Mouse (Mus musculus): ENCODE measurements around the gene Cd3g.
"Not testable (repeated sequence)": the region's sequence is repeated elsewhere in the genome, so short reads cannot be mapped to it uniquely, and the experiment has no call there.

Cd3g gene

DNA sequence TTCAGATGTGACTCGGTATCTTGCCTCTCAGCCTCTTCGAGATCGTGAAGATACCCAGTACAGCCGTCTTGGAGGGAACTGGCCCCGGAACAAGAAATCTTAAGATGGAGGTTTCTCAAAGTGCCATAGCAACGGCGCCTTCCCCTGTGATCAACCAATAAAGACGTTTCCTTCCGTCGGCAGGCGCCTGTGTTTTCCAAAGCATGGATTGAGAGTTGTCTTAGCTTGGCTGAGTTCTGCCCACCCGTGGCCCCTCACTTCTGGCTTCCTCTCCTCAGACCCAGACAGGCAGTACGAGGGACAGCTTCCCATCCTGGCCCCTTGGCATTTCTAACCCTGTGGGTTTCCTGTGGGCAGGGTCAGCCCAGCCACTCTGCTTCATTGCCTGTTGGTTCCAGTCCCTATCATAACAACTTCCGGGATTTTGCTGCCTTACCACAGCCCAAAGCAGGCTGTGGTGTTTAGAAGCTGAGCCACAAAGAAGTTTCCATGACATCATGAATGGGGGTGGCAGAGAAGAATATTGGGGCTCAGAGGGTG is 6.1 kb upstream of the Cd3g start:
- DNase-seq (ENCODE audit: low read depth) = no peak

GRCm38 (mm10) chr9:44985721-44986161 is 5.5 kb upstream of the Cd3g start:
- DNase-seq (ENCODE audit: low read depth) = no peak

DNA sequence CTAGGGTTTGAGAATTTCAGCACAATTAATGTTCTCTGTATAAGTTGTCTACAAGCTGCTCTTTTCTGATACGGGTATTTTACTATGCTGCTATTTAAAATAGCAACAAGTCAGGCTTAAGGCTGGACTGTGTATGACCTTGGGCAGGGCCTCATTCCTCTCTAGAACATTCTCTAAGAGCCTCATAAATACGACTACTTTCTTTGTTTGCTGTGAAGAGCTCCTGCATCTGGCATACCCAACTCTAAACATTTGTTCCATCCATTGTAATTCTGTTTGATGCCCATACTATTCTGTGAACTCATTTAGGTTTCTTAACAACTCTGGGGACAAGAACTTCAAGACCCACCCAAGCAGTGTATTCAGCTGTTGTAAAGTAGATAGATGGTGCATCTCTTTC is 2.8 kb upstream of the Cd3g start:
- DNase-seq (ENCODE audit: low read depth) = no peak

GRCm38 (mm10) chr9:44982531-44982930 is 2.3 kb upstream of the Cd3g start:
- no peak for DNase-seq (ENCODE audit: low read depth)

GRCm38 (mm10) chr9:44982081-44982480 is 1.9 kb upstream of the Cd3g start:
- no peak for DNase-seq (ENCODE audit: low read depth)

DNA sequence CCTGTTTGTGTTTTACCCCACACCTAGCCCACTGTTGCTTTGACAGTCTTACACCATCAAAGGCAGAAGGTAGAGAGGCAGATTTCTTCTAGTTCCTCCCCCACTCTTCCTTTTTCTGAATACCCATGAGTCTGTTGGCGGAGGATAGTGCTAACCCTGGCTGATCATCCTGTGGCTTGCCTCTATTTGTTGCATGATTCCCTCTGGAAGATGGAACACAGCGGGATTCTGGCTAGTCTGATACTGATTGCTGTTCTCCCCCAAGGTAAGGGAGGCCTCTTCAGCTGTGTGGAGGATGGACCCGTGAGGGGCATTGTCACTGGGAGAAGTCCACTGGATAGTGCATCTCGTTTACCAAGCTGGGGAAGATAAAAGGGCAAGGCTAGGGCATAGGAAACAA is 1.4 kb upstream of the Cd3g start, which contains the start of gene Cd3d:
Gene Cd3d (plus strand): TSS at position 111 of the 400 bp plus-strand sequence.
- no peak for DNase-seq (ENCODE audit: low read depth)

- no peak for DNase-seq (ENCODE audit: low read depth)
These were observed 873 bp upstream of the Cd3g start for GRCm38 (mm10) chr9:44981104-44981503.

DNA sequence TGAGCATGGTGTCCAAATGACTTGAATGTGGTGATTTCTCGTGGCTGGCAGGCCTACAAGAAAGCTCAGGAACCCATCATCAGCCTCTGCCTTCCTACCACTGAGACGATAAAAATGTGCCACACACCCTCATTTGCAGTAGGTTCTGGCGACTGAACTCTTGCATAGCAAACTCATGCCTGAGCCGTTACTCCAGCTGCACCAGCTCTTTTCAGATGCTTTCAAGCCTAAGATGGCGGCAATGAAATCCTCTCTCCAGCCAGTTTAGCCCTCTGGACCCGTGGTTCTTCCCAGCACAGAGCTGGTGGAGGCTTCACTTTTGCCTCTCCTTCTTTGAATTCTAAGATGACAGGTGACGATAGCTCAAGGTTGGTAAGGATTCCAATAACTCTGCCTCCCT is 425 bp downstream of the Cd3g start:
- DNase-seq (ENCODE audit: low read depth) = no peak

GRCm38 (mm10) chr9:44977813-44978212 is 2.4 kb downstream of the Cd3g start:
- no peak for DNase-seq (ENCODE audit: low read depth)

DNA sequence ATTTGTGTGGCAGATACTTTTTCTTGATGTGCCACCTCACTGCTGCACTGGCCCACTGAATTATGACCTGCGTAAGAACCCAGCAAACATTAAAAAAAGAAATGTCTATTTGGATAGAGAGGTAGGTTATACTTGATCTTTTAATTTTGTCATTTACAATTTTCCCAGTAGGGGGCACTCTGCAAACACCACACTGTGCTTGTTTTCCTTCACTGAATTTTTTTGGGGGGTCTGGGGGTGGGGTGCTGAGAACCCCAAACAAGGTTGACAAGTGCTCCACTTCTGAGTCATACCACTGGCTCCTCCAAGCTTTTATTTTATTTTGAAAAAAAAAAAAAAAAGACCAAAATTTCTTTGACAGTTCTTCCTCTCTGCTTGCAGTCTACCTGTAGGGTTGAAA is 10.8 kb downstream of the Cd3g start:
- DNase-seq (ENCODE audit: low read depth) = peak; percentile 13

DNA sequence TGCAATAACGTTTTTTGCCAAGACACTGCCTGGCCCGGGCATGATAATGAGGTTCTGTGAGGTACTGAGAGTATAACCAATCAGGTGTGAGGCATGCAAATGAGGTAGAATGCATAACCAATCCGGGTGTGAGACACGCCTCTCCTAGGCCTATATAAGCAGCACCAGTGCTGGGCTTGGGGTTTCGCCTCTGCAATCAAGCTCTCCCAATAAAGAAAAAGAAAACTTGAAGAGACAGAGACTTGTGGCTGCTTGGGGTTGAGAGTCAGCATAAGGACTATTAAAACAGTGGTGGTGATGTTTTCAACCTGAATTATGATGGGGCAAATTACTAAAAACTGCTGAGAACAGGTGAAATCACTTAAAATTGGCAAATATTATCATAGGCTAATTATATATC is 12.5 kb downstream of the Cd3g start:
- not testable (repeated sequence) for DNase-seq (ENCODE audit: low read depth)

DNA sequence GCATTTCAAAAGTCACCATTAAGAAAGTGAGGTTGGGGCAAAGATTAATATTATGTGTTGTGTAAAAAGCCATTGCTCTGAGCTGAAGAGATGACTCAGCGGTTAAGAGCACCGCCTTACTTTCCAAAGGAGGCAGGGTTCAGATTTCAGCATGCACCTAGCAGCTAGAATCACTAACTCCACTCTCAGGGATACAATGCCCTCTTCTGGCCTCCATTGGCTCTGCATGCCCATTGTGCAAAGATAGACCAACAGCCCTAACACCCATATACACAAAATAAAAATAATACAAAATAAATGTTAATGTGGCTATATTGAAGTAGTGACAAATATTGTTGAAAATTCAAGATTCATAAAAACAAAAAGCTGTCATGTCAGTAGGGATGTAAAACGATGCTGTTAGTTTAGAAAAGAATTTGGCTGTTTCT is 13.4 kb downstream of the Cd3g start:
- DNase-seq (ENCODE audit: low read depth) = peak; percentile 91

DNA sequence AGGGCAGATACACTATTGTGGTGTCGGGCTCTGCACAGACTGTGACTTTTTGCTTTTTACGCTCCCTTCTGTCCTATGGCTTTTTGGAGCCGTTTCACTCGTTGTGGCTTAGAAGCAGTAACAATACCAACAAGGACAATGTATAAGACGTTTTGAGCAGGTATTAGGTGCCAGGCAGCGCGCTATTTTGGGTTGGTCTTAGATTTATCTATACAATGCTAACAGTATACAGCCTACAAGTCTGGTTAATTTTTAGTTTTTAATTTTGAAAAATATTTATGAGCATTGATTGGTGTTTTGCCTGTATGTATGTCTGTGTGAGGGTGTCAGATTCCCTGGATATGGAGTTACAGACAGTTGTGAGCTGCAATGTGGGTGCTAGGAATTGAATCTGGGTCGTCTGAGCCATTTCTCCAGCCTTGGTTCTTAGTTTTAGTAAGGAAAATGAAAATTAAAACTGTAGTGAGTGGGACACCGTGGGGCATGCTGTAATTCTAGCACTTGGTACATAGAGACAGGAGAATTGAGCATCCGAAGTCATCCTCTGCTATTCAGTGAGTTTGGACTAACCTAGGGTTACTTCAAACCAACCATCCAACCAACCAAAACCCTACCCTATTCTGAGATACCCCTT is 14.3 kb downstream of the Cd3g start:
- no peak for DNase-seq (ENCODE audit: low read depth)

DNA sequence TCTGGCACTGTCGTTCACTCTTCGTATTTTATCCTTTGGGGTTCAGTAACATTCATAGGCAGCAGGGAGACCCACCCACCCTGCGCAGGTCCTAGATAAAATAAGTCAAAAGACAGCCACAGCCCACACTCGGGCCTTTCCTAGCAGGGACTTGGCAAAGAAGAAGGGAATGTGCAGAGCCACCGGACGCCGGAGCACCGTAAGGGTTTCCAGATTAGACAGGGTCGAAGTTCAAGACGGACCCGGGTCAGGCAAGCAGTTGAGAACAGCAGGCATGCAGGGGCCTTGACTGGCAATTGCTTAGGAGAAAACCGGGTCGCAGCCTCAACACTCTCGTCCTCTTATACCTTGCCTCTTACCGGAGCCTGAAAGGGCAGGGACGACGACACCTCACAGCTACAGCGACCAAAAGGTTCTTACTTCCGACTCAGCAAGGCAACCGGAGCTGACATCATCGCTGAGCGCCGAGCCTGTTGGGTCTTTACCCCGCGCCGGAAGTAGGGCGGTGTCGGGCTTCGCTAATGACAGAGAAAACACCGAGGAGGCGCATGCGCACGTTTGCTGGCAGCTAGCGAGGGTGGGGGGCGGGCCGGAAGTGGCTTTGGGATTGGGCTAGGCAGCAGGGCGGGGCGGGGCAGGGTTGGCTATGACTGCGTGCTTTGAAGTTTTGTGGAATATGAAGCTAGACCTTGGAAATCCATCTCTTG is 15.0 kb downstream of the Cd3g start, which contains the start of gene Ube4a:
Gene Ube4a (minus strand): TSS at position 475 of the 707 bp plus-strand sequence.
- DNase-seq (ENCODE audit: low read depth) = peak; percentile 98

DNA sequence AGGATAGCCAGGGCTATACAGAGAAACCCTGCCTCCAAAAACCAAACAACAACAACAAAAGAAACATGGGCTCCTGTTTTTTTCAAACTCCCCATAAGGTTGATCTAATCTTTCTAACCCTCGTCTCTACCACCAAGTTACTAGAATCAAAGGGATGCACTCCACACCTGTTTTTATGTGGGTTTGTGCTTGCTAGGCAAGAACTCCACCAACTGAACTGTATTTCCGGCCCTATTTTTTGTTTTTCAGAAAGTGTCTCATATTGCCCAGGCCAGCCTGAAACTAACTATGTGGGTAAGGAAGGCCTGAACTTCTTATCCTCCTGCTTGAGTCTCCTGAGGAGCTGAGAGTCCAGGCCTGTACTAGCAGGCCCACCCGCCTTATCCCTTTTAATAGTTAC is 25.8 kb downstream of the Cd3g start:
- no peak for DNase-seq (ENCODE audit: low read depth)

GRCm38 (mm10) chr9:44947836-44948235 is 32.4 kb downstream of the Cd3g start:
- DNase-seq (ENCODE audit: low read depth) = no peak

DNA sequence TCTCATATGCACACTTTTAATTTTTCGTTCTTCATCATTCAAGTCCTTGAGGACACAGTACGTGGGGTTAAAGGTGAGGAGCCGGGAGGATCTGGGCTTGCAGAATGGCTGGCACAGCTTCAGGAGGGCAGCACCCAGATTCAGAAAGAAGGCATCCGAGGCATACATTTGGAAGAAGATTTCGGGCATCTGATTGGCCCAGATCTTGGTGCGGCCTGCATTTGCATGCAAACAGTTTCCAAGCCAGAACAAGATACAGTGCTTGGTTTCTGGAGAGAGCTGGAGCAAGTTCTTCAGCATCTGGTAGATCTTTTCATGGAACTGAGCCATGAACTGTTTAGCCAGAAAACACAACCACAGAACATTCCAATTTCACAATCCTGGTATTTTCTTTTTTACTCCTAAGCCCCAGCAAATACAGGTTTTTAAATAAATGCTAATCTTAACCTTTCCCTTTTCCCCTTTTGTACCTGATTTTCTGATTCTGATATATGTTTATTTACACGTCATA is 34.0 kb downstream of the Cd3g start:
- peak; percentile 82 for DNase-seq (ENCODE audit: low read depth)

DNA sequence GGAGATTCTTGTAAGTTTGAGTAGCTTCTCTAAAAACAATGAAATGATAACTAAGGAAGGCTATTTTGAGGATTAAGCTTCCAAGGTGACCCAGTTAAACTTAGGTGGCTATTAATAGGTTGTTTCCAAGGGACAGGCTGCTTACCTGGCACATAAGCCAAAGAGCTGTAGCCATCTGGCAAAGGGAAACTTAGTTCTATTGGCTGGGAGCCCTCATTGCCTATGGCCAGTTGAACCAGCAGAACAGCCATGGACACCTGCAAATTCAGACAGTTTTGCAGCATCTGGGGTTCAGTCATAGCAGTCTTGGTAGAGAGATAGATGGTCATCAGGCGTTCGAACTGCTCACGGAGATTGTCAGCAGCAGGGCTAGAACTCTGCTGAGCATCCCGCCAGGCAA is 37.8 kb downstream of the Cd3g start:
- DNase-seq (ENCODE audit: low read depth) = no peak

DNA sequence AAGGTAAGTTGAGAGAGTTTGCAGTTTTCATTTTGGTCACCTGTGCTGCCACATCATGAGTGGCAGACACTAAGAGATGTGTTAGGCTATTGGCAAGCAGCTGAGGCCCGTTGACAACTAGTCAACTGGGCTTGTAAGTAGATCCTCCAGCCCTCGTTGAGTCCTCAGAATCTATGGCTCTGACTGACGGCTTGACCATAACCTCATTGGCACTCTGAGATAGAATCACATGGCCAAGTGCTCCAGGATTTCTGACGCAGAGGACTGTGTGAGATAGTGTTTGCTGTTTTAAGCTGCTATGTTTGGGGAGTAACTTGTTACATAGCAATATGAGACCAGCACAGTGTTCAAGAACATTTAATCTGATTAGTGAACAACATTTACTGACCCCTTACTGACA is 38.5 kb downstream of the Cd3g start:
- no peak for DNase-seq (ENCODE audit: low read depth)

GRCm38 (mm10) chr9:44921543-44921942 is 58.7 kb downstream of the Cd3g start:
- no peak for DNase-seq (ENCODE audit: low read depth)

DNA sequence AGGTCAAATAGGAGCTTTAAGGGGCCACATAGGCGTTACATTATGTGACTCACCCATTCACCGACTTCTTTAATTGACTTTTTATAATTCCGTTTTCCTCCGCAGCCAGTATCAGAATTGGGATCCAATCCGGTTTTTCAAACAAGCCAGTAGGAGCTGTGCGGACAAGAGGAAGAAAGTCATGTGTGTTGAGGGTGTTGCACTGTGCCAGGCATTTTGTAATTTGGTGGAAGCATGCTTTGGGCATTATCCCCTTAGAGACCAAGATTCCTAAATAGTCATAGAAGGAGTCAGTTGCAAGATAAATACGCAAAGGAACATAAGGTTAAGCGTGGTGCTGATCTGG is 59.1 kb downstream of the Cd3g start:
- peak; percentile 86 for DNase-seq (ENCODE audit: low read depth)

DNA sequence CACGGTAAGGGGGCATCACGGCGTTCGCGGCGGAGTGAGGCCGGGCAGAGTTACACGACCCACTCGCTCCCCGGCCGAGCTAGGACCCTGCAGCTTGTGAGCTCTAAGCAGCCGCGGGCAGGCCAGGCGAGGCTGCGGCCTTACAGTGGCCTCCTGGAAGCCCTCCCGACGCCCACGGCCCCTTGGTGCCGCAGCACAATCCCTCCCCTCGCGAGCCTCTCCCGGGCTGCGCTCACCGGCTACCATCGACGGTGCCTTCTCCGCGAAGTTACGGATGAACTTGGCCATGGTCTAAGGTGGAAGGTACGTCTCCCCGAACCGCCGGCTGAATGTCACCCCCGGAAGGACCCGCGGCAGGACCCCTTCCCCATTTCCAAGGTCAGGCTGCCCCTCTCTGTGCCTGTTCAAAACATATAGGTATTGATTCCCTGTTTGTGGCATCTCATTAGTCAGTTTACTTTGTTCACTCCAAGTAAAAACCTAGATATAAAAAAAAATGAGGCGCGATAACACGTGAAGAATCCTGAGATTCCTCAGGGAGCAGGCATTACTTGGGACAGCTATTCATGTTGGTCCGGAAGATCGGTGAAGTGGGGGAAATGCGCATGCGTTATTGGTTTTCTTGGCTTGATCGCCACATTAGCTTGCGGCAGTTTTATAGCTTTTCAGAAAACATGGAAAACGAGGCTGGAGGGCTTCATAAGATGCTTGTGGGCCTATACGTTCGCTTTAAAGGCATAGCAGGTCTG is 59.7 kb downstream of the Cd3g start, which contains the start of gene Atp5l:
Gene Atp5l (minus strand): TSS at position 369 of the 749 bp plus-strand sequence.
- peak; percentile 95 for DNase-seq (ENCODE audit: low read depth)

All from NIH3T3 (cell line).